Mouse (Mus musculus) lung, embryonic 14.5 days (tissue): ENCODE measurements at regions not wholly inside any gene's neighbourhood (a gene's known extent, or its start where the extent isn't known, plus 50 kb on each side); places are given as distances from the start of the nearest gene placed in this dataset.

Source experiments
- ATAC-seq: fragments of 200-750 bp; cut with Nextera tagmentation; 2 replicates; pipeline ENCODE4 v1.8.0; 2017; ENCODE audit warnings: mild to moderate bottlenecking, moderate TSS enrichment, moderate library complexity; ENCODE audit not compliant: insufficient read depth
- DNase-seq: peaks from one replicate; pipeline ENCODE4 v3.0.0-alpha.2; 2015
- H3K27ac ChIP-seq: fragments of 300-500 bp; sonication (generic); 2 replicates; pipeline ENCODE4 v1.5.1; 2014; ENCODE audit warnings: low read depth, mild to moderate bottlenecking, moderate library complexity
- H3K27me3 ChIP-seq: fragments of 300-500 bp; sonication (generic); 2 replicates; pipeline ENCODE4 v1.6.1; 2014; ENCODE audit warnings: low read length, control low read depth; ENCODE audit not compliant: insufficient read depth
- H3K36me3 ChIP-seq: fragments of 300-500 bp; sonication (generic); 2 replicates; pipeline ENCODE4 v1.6.1; 2014; ENCODE audit warnings: control low read depth; ENCODE audit not compliant: insufficient read depth
- H3K4me1 ChIP-seq: fragments of 300-500 bp; sonication (generic); 2 replicates; pipeline ENCODE4 v1.6.1; 2014; ENCODE audit warnings: antibody characterized with exemption, control low read depth; ENCODE audit not compliant: insufficient read depth
- H3K4me2 ChIP-seq: fragments of 300-500 bp; sonication (generic); 2 replicates; pipeline ENCODE4 v1.6.1; 2014; ENCODE audit warnings: mild to moderate bottlenecking
- H3K4me3 ChIP-seq: fragments of 300-500 bp; sonication (generic); 2 replicates; pipeline ENCODE4 v1.5.1; 2014; ENCODE audit warnings: low read depth, low read length
- H3K9ac ChIP-seq: fragments of 300-500 bp; sonication (generic); 2 replicates; pipeline ENCODE4 v1.6.1; 2014
- H3K9me3 ChIP-seq: fragments of 300-500 bp; sonication (generic); 2 replicates; pipeline ENCODE4 v1.6.1; 2016; ENCODE audit warnings: low read depth, low read length, control low read depth
- CTCF ChIP-seq: IDR thresholded peaks from 2 replicates; pipeline ENCODE4 v1.5.1; 2016; ENCODE audit warnings: antibody characterized with exemption, low read depth
- WGBS: fragments of 180-500 bp; shearing (Covaris S2); extraction: QIAGEN DNeasy Blood & Tissue Kit; methylation state at CpG from one replicate; pipeline ENCODE4 v1.1.7; 2014; 5-methylcytosine and 5-hydroxymethylcytosine counted together

- ATAC-seq, result no peak
- no peak for TF ChIP-seq CTCF
- no peak overlapping the region for H3K9ac ChIP-seq
- no peaks in the 10 kb centered on the region for H3K9me3 ChIP-seq
- H3K27ac ChIP-seq, result no peak overlapping the region
- no peaks in the 10 kb centered on the region for H3K4me1 ChIP-seq
- 62% methylated on average over 2 of the region's 2 CpGs for WGBS
- no peak overlapping the region for H3K4me2 ChIP-seq
- no peak overlapping the region for H3K4me3 ChIP-seq
- no peaks in the 10 kb centered on the region for H3K36me3 ChIP-seq
- DNase-seq, result no peak
- no peaks in the 10 kb centered on the region for H3K27me3 ChIP-seq
Measured at GRCm38 (mm10) chr2:21941488-21942000, 285.8 kb upstream of the Myo3a start.

- ATAC-seq (no peak), DNase-seq (no peak)
- Histone ChIP-seq H3K4me1 (no peaks in the 10 kb centered on the region), H3K9ac (no peak overlapping the region), H3K27ac (no peak overlapping the region), H3K9me3 (no peaks in the 10 kb centered on the region), H3K4me2 (no peak overlapping the region), H3K27me3 (no peaks in the 10 kb centered on the region), H3K4me3 (no peak overlapping the region), H3K36me3 (no peaks in the 10 kb centered on the region)
- 86% methylated on average over 2 of the region's 2 CpGs for WGBS
- TF ChIP-seq CTCF, result no peak
Measured at GRCm38 (mm10) chr2:21943676-21944075, 283.6 kb upstream of the Myo3a start.

GRCm38 (mm10) chr2:21946484-21946883 lies 280.8 kb upstream of the Myo3a start:
- 88% methylated on average over 2 of the region's 2 CpGs for WGBS
- no peak overlapping the region for H3K27ac ChIP-seq
- H3K36me3 ChIP-seq, result no peaks in the 10 kb centered on the region
- no peaks in the 10 kb centered on the region for H3K4me1 ChIP-seq
- TF ChIP-seq CTCF, result no peak
- H3K9me3 ChIP-seq, result no peaks in the 10 kb centered on the region
- no peak overlapping the region for H3K9ac ChIP-seq
- H3K4me2 ChIP-seq, result no peak overlapping the region
- no peaks in the 10 kb centered on the region for H3K27me3 ChIP-seq
- no peak overlapping the region for H3K4me3 ChIP-seq
- DNase-seq (no peak), ATAC-seq (no peak)

GRCm38 (mm10) chr2:21951279-21951678 lies 276.0 kb upstream of the Myo3a start:
- DNase-seq, result no peak
- H3K36me3 ChIP-seq, result no peaks in the 10 kb centered on the region
- WGBS, result 67% methylated on average over 3 of the region's 3 CpGs
- TF ChIP-seq CTCF, result no peak
- H3K4me2 ChIP-seq, result no peak overlapping the region
- H3K9me3 ChIP-seq, result no peaks in the 10 kb centered on the region
- no peaks in the 10 kb centered on the region for H3K27me3 ChIP-seq
- ATAC-seq, result no peak
- H3K9ac ChIP-seq, result no peak overlapping the region
- H3K27ac ChIP-seq, result no peak overlapping the region
- H3K4me1 ChIP-seq, result no peaks in the 10 kb centered on the region
- H3K4me3 ChIP-seq, result no peak overlapping the region

- no peak overlapping the region for H3K4me2 ChIP-seq
- no peak overlapping the region for H3K27ac ChIP-seq
- DNase-seq (no peak), ATAC-seq (no peak)
- no peaks in the 10 kb centered on the region for H3K27me3 ChIP-seq
- TF ChIP-seq CTCF, result no peak
- no peak overlapping the region for H3K4me3 ChIP-seq
- no peaks in the 10 kb centered on the region for H3K36me3 ChIP-seq
- no peaks in the 10 kb centered on the region for H3K9me3 ChIP-seq
- 64% methylated on average over 3 of the region's 3 CpGs for WGBS
- H3K9ac ChIP-seq, result no peak overlapping the region
- no peaks in the 10 kb centered on the region for H3K4me1 ChIP-seq
Measured at GRCm38 (mm10) chr2:21956112-21956963, 271.0 kb upstream of the Myo3a start.

GRCm38 (mm10) chr2:21958365-21958764 lies 268.9 kb upstream of the Myo3a start:
- Histone ChIP-seq H3K27me3 (no peaks in the 10 kb centered on the region), H3K4me3 (no peak overlapping the region), H3K4me2 (peak overlapping the region; percentile 43), H3K4me1 (no peaks in the 10 kb centered on the region), H3K9ac (no peak overlapping the region), H3K36me3 (no peaks in the 10 kb centered on the region), H3K27ac (no peak overlapping the region), H3K9me3 (no peaks in the 10 kb centered on the region)
- peak; percentile 65; the same call in 1 of the 2 replicates for ATAC-seq
- WGBS, result 3% methylated on average over 3 of the region's 3 CpGs
- DNase-seq, result peak; percentile 86
- TF ChIP-seq CTCF, result peak; percentile 69

- no peaks in the 10 kb centered on the region for H3K4me1 ChIP-seq
- DNase-seq, result no peak
- no peaks in the 10 kb centered on the region for H3K27me3 ChIP-seq
- H3K27ac ChIP-seq, result no peak overlapping the region
- peak; percentile 48; the same call in 1 of the 2 replicates for ATAC-seq
- H3K36me3 ChIP-seq, result no peaks in the 10 kb centered on the region
- H3K9ac ChIP-seq, result no peak overlapping the region
- H3K4me2 ChIP-seq, result peak overlapping the region; percentile 43
- H3K9me3 ChIP-seq, result no peaks in the 10 kb centered on the region
- WGBS, result 54% methylated on average over 3 of the region's 3 CpGs
- TF ChIP-seq CTCF, result no peak
- H3K4me3 ChIP-seq, result no peak overlapping the region
Measured at GRCm38 (mm10) chr2:21958802-21959201, 268.5 kb upstream of the Myo3a start.
